Mouse (Mus musculus): ENCODE results near the gene Dnaic2. TPM values are rescaled to one million over a fixed set of nuclear protein-coding genes. Genes with fewer than 3 reads are reported as not detected.
A peak's percentile ranks its signal among the peaks of the same experiment; 100 is the strongest.

The Dnaic2 gene
- polyA plus RNA-seq, 1 experiment from 2014 or later: 1.9 TPM

DNA sequence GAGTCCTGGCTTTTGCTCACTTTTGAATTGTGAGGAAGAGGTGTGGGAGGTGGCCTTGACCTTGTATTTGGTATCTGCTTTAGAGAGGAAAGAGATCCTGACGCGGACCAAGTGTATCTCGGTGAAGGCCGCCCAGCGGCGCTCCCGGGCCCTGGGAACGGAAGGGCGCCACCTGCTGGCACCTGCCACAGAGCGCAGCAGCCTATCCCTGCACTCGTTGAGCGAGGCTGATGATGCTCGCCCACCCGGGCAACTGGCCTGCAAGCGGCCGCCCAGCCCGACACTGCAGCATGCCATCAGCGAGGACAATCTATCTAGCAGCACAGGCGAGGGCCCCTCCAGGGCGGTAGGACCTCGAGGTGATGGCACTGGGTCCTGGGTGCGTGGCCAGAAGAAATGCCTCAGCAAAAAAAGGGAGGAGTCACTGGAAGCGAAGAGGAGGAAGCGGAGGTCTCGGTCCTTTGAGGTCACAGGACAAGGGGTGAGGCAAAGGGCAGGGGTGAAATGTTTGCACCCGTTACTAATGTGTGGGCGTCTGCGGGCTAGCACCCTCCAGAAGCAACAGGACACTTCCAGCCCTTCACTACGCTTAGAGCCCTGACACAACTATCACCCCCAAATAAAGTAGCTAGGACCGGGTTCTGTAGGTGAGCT lies 62.0 kb downstream of the Dnaic2 start:
- no peaks in the 10 kb centered on the region for H3K9me3 ChIP-seq (ENCODE audit: control insufficient read depth, low read length)
- no peaks in the 10 kb centered on the region for H3K36me3 ChIP-seq (ENCODE audit: control insufficient read depth, insufficient read depth, low read length)
- no peak overlapping the region for H3K27ac ChIP-seq (replicated peaks; ENCODE audit: low read depth, low read length)
- peak overlapping the region; percentile 44 for H3K4me2 ChIP-seq (ENCODE audit: low read length)
- WGBS: 14% methylated on average over 30 of the region's 30 CpGs
- peaks cover 27% of the 10 kb centered on the region for H3K27me3 ChIP-seq (ENCODE audit: control insufficient read depth, insufficient read depth, low read length)
- peak; percentile 93 for DNase-seq
- ATAC-seq (ENCODE audit: low FRiP score, low TSS enrichment): peak; percentile 56; the same call in 1 of the 2 replicates
- H3K4me3 ChIP-seq (replicated peaks; ENCODE audit: low read depth, low read length): peak overlapping the region; percentile 16; the same call in 1 of the 2 replicates
- peak overlapping the region; percentile 36; the same call in 1 of the 2 replicates for H3K9ac ChIP-seq (replicated peaks; ENCODE audit: low read length)
- peaks cover 34% of the 10 kb centered on the region for H3K4me1 ChIP-seq (ENCODE audit: control insufficient read depth, insufficient read depth, low read length)

DNA sequence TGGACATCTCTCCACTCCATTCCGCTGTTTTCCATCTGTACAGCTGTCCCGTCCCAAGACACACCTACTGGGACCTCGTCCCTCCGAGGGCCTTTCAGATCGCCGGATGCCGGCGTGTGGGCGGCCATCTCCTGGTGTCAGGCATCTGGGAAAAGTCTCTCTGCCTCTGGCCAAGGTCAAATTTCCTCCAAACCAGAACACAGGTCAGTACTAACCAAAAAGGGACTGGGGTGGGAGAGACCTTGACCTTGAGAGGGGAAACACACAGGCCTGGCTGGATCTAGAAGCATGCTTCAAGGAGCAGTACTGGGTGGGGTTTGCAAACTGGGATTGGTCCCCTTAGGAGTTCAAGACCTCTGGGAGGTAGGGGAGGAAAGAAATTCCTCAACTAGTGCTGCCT lies 62.5 kb downstream of the Dnaic2 start:
- no peak overlapping the region for H3K4me2 ChIP-seq (ENCODE audit: low read length)
- H3K27ac ChIP-seq (replicated peaks; ENCODE audit: low read depth, low read length): no peak overlapping the region
- DNase-seq (no peak), ATAC-seq (ENCODE audit: low FRiP score, low TSS enrichment) (no peak)
- peaks cover 35% of the 10 kb centered on the region for H3K4me1 ChIP-seq (ENCODE audit: control insufficient read depth, insufficient read depth, low read length)
- H3K9ac ChIP-seq (replicated peaks; ENCODE audit: low read length): no peak overlapping the region
- peaks cover 27% of the 10 kb centered on the region for H3K27me3 ChIP-seq (ENCODE audit: control insufficient read depth, insufficient read depth, low read length)
- no peaks in the 10 kb centered on the region for H3K9me3 ChIP-seq (ENCODE audit: control insufficient read depth, low read length)
- no peaks in the 10 kb centered on the region for H3K36me3 ChIP-seq (ENCODE audit: control insufficient read depth, insufficient read depth, low read length)
- 70% methylated on average over 9 of the region's 9 CpGs for WGBS
- no peak overlapping the region for H3K4me3 ChIP-seq (replicated peaks; ENCODE audit: low read depth, low read length)

DNA sequence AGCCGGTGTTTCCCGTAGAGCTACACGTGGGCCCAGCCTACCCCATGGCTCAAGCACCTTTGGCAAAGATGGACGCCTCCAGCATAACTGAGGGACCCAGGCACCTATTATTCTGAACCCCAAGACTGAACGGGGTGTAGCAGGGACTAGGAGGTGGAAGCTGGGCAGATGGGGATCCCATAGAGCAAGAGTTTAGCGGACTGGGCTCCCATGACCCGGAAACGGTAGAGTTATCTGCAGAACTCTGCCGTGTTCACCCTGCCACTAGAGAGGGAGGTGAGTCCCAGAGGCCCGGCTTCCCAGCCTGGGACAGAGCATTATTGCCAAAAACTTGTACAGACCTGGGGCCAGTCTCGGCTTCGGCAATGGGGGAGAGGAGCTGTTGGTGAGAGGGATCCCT lies 63.0 kb downstream of the Dnaic2 start:
- H3K4me2 ChIP-seq (ENCODE audit: low read length): no peak overlapping the region
- no peaks in the 10 kb centered on the region for H3K9me3 ChIP-seq (ENCODE audit: control insufficient read depth, low read length)
- H3K9ac ChIP-seq (replicated peaks; ENCODE audit: low read length): no peak overlapping the region
- H3K27ac ChIP-seq (replicated peaks; ENCODE audit: low read depth, low read length): no peak overlapping the region
- no peak overlapping the region for H3K4me3 ChIP-seq (replicated peaks; ENCODE audit: low read depth, low read length)
- ATAC-seq (ENCODE audit: low FRiP score, low TSS enrichment): no peak
- peaks cover 39% of the 10 kb centered on the region for H3K4me1 ChIP-seq (ENCODE audit: control insufficient read depth, insufficient read depth, low read length)
- 75% methylated on average over 12 of the region's 12 CpGs for WGBS
- peaks cover 27% of the 10 kb centered on the region for H3K27me3 ChIP-seq (ENCODE audit: control insufficient read depth, insufficient read depth, low read length)
- DNase-seq: no peak
- no peaks in the 10 kb centered on the region for H3K36me3 ChIP-seq (ENCODE audit: control insufficient read depth, insufficient read depth, low read length)

DNA sequence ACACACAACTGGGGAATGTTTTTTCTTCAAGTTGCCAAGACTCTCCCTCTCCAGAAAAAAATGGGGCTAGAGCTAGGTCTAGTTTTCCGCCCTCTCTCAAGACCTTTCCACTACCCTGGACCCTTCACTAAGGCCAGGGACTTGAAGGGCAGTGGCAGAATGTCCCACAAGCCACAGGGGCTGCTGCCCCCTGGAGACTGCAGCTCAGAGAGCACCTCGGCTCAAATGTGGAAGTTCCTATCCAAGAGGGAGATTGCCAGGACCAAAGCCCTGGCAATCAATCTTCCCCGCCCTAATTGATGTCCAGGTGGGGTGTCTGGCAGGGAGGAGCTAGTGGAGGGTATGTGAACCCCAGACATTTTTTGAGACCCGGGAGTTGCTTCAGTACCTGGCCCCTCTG lies 63.6 kb downstream of the Dnaic2 start:
- Histone ChIP-seq H3K27ac (replicated peaks; ENCODE audit: low read depth, low read length) (no peak overlapping the region), H3K4me1 (ENCODE audit: control insufficient read depth, insufficient read depth, low read length) (peaks cover 43% of the 10 kb centered on the region), H3K27me3 (ENCODE audit: control insufficient read depth, insufficient read depth, low read length) (peaks cover 20% of the 10 kb centered on the region), H3K4me2 (ENCODE audit: low read length) (peak overlapping the region; percentile 94), H3K9me3 (ENCODE audit: control insufficient read depth, low read length) (no peaks in the 10 kb centered on the region), H3K9ac (replicated peaks; ENCODE audit: low read length) (peak overlapping the region; percentile 61; the same call in 1 of the 2 replicates), H3K36me3 (ENCODE audit: control insufficient read depth, insufficient read depth, low read length) (no peaks in the 10 kb centered on the region), H3K4me3 (replicated peaks; ENCODE audit: low read depth, low read length) (peak overlapping the region; percentile 47)
- ATAC-seq (ENCODE audit: low FRiP score, low TSS enrichment) (no peak), DNase-seq (no peak)
- 48% methylated on average over 4 of the region's 4 CpGs for WGBS

DNA sequence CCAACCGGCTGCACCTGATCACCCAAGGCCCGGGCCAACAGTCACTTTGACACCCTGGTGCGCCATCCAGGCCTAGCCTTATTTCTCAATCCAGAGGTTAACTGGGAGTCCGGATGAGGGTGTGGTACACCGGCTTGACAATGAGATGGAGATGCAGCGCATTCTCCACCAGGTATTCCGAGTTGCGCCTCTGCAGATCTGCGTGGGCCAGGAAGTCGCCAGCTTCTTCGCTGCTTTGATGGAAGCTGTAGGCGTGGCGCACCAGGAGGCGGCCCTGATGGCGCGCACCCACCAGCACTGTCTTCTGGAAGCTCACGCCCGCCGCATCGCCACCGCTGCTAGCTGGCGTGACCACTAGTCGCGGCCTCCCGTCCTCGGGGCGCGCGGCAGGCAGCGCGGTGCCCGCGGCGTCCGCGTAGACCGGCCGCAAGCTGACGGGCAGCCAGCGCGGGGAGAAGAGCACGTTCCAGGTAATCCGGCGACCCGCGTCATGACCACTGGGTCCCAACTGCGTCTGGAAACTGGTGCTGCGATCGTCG lies 64.2 kb downstream of the Dnaic2 start:
- Histone ChIP-seq H3K4me3 (replicated peaks; ENCODE audit: low read depth, low read length) (peak overlapping the region; percentile 47), H3K27me3 (ENCODE audit: control insufficient read depth, insufficient read depth, low read length) (peaks cover 17% of the 10 kb centered on the region), H3K4me2 (ENCODE audit: low read length) (peak overlapping the region; percentile 94), H3K9me3 (ENCODE audit: control insufficient read depth, low read length) (no peaks in the 10 kb centered on the region), H3K36me3 (ENCODE audit: control insufficient read depth, insufficient read depth, low read length) (no peaks in the 10 kb centered on the region), H3K9ac (replicated peaks; ENCODE audit: low read length) (peak overlapping the region; percentile 61), H3K27ac (replicated peaks; ENCODE audit: low read depth, low read length) (peak overlapping the region; percentile 70), H3K4me1 (ENCODE audit: control insufficient read depth, insufficient read depth, low read length) (peaks cover 49% of the 10 kb centered on the region)
- ATAC-seq (ENCODE audit: low FRiP score, low TSS enrichment) (no peak), DNase-seq (peak; percentile 67)
- WGBS: 7% methylated on average over 50 of the region's 50 CpGs

DNA sequence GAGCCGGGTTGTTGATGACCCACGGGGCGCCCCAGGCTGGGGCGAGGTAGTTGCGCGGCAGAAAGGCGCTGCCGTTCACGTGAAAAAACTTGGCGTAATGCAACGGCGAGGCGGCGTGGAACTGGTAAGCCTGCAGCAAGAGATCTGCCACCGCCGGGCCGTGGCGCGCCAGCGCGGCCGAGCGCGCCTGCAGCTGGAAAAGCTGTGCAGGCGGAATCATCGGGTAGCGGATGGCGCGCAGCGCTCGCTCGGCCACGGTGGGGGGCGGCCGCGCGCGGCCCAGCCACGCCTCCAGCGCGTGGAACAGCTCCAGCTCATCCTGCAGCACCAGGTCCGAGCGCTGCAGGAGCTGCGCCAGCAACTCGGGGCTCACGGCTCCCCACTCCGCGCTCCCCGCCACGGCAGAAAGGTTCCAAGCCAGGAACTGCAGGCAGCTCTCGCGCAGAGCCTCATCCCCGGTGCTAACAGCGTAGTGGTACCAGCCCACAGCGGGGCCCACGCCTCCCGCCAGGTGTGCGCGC lies 64.7 kb downstream of the Dnaic2 start:
- DNase-seq: peak; percentile 85
- Histone ChIP-seq H3K27me3 (ENCODE audit: control insufficient read depth, insufficient read depth, low read length) (peaks cover 14% of the 10 kb centered on the region), H3K4me2 (ENCODE audit: low read length) (peak overlapping the region; percentile 94), H3K4me3 (replicated peaks; ENCODE audit: low read depth, low read length) (peak overlapping the region; percentile 47), H3K9me3 (ENCODE audit: control insufficient read depth, low read length) (no peaks in the 10 kb centered on the region), H3K4me1 (ENCODE audit: control insufficient read depth, insufficient read depth, low read length) (peaks cover 54% of the 10 kb centered on the region), H3K27ac (replicated peaks; ENCODE audit: low read depth, low read length) (peak overlapping the region; percentile 70), H3K36me3 (ENCODE audit: control insufficient read depth, insufficient read depth, low read length) (no peaks in the 10 kb centered on the region), H3K9ac (replicated peaks; ENCODE audit: low read length) (peak overlapping the region; percentile 61)
- no peak for ATAC-seq (ENCODE audit: low FRiP score, low TSS enrichment)
- 1% methylated on average over 59 of the region's 59 CpGs for WGBS

DNA sequence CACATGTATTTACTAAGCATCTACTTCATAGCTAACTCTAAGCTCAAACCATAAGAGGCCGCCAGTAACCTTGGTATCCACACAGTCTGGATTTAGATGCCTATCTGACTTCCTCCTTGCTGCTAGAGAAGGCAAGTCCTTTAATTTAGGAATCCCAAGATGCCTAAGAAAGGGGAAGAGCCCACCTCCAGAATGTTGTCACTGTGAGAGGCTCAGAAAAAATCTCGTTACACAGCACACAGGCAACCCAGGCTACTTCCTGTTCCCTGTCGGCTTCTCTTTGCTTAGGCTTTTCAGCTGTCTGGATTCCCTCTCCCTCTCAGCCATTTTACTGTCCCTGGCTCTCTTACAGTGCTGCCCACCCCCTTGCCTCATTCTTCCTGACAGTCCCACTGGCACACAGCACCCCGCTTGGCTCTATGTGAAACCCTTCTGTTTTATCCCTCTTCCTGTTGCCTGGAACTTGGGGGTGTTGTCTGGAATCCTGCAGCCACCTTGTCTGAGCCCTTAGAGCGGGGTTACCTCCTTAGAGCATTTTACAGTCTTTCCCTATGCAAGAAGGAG lies 65.8 kb downstream of the Dnaic2 start:
- 48% methylated on average over 5 of the region's 5 CpGs for WGBS
- 0 out of 2 replicates have a peak overlapping the region, but pooled peaks have one; percentile 14 for H3K9ac ChIP-seq (replicated peaks; ENCODE audit: low read length)

DNA sequence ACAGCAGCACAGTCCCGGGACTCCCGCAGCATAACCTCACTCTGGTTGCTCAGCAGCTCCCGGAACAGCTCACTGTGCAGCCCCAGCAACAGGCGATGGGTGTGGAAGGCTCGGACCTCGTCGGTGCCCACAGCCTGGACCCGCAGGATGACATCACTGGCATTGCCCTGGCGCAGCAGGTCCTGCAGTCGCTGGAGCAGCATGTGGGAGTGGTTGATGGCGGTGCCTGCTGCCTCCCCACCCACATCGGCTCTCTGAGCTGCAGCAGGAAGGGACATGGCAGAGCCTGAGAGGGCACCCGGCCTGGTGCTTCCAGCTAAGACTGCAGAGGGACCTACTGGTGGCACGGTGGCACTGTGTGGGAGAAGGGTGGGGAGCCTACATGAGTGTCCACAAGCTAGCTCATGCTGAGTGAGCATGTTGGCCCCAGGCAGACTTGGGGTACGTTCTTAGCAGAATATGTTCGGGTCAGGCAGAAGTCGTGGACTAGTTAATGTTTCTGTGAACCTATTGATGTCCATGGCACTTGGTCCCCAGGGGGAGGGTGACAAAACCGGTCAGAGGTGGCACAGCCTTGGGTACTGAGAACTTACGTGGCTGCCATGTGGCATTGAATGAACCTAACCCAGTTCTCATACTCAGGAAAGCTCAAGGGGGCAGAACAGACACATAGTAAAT lies 66.8 kb downstream of the Dnaic2 start:
- no peak for DNase-seq
- WGBS: 45% methylated on average over 19 of the region's 19 CpGs
- no peaks in the 10 kb centered on the region for H3K9me3 ChIP-seq (ENCODE audit: control insufficient read depth, low read length)
- peaks cover 9% of the 10 kb centered on the region for H3K27me3 ChIP-seq (ENCODE audit: control insufficient read depth, insufficient read depth, low read length)
- peaks cover 55% of the 10 kb centered on the region for H3K4me1 ChIP-seq (ENCODE audit: control insufficient read depth, insufficient read depth, low read length)
- peak overlapping the region; percentile 19 for H3K4me3 ChIP-seq (replicated peaks; ENCODE audit: low read depth, low read length)
- no peak for ATAC-seq (ENCODE audit: low FRiP score, low TSS enrichment)
- H3K36me3 ChIP-seq (ENCODE audit: control insufficient read depth, insufficient read depth, low read length): no peaks in the 10 kb centered on the region
- H3K9ac ChIP-seq (replicated peaks; ENCODE audit: low read length): peak overlapping the region; percentile 4; the same call in 1 of the 2 replicates
- H3K27ac ChIP-seq (replicated peaks; ENCODE audit: low read depth, low read length): peak overlapping the region; percentile 95
- peak overlapping the region; percentile 94 for H3K4me2 ChIP-seq (ENCODE audit: low read length)

More for the DNA sequence above, 65.8 kb downstream of the Dnaic2 start:
- Histone ChIP-seq H3K27ac (replicated peaks; ENCODE audit: low read depth, low read length) (0 out of 2 replicates have a peak overlapping the region, but pooled peaks have one; percentile 37), H3K27me3 (ENCODE audit: control insufficient read depth, insufficient read depth, low read length) (peaks cover 9% of the 10 kb centered on the region), H3K9me3 (ENCODE audit: control insufficient read depth, low read length) (no peaks in the 10 kb centered on the region), H3K4me3 (replicated peaks; ENCODE audit: low read depth, low read length) (0 out of 2 replicates have a peak overlapping the region, but pooled peaks have one; percentile 47), H3K4me1 (ENCODE audit: control insufficient read depth, insufficient read depth, low read length) (peaks cover 58% of the 10 kb centered on the region), H3K4me2 (ENCODE audit: low read length) (peak overlapping the region; percentile 94), H3K36me3 (ENCODE audit: control insufficient read depth, insufficient read depth, low read length) (no peaks in the 10 kb centered on the region)
- ATAC-seq (ENCODE audit: low FRiP score, low TSS enrichment) (no peak), DNase-seq (no peak)

Data from midbrain, embryonic 14.5 days (tissue).